8 mouse cellular contexts compared by ENCODE assay signal in genomic region chr9:48481214-48482134, GRCm38 (mm10). TPM values are rescaled to one million over a fixed set of nuclear protein-coding genes. Genes with fewer than 3 reads are reported as not detected.
DNase-seq lines count a peak whose midpoint lies in the region; ATAC-seq lines count a peak whose summit lies in the region.

No protein-coding gene starts in this region.

- peak overlapping the region; percentile 67 for H3K4me3 ChIP-seq in kidney, embryonic 16.5 days (ENCODE audit: low read length)
- peak overlapping the region; percentile 94 for H3K4me3 ChIP-seq in hindbrain, embryonic 16.5 days (ENCODE audit: low read length)
- H3K4me3 ChIP-seq in midbrain, embryonic 11.5 days (ENCODE audit: low read depth, low read length), result peak overlapping the region; percentile 84

- DNase-seq in kidney, postnatal 14 days, result no peak
- peak; percentile 23 for DNase-seq in embryo, embryonic 9.5 days (ENCODE audit: extremely low spot score)
- peak; percentile 92 for DNase-seq in midbrain, embryonic 11.5 days (ENCODE audit: low spot score, missing footprints)
- DNase-seq in ovary, adult 18-20 months (ENCODE audit: low spot score), result no peak
- no peak for DNase-seq in cerebellum, postnatal 4 days (ENCODE audit: low spot score in 2 of 2)
- DNase-seq in gastrocnemius, postnatal 36 days, result no peak

- no peaks in the 10 kb centered on the region; the same call in none of the 2 replicates for H3K36me3 ChIP-seq in kidney, embryonic 16.5 days (ENCODE audit: insufficient read depth, low read length)
- 0 out of 2 replicates have a peak, but pooled peaks cover 3% of the 10 kb centered on the region for H3K36me3 ChIP-seq in hindbrain, embryonic 16.5 days (ENCODE audit: control insufficient read depth, insufficient read depth, low read length)
- H3K36me3 ChIP-seq in midbrain, embryonic 11.5 days (ENCODE audit: control insufficient read depth, insufficient read depth, low read length), result no peaks in the 10 kb centered on the region

- no peaks in the 10 kb centered on the region for H3K9me3 ChIP-seq in kidney, embryonic 16.5 days (ENCODE audit: low read length)
- no peaks in the 10 kb centered on the region for H3K9me3 ChIP-seq in hindbrain, embryonic 16.5 days (ENCODE audit: control insufficient read depth, low read length)
- no peaks in the 10 kb centered on the region for H3K9me3 ChIP-seq in midbrain, embryonic 11.5 days (ENCODE audit: control insufficient read depth, low read length)

- peaks cover 17% of the 10 kb centered on the region for H3K4me1 ChIP-seq in kidney, embryonic 16.5 days (ENCODE audit: insufficient read depth, low read length)
- peaks cover 8% of the 10 kb centered on the region for H3K4me1 ChIP-seq in hindbrain, embryonic 16.5 days (ENCODE audit: control insufficient read depth, insufficient read depth, low read depth, low read length)
- peaks cover 4% of the 10 kb centered on the region; the same call in 1 of the 2 replicates for H3K4me1 ChIP-seq in midbrain, embryonic 11.5 days (ENCODE audit: control insufficient read depth, insufficient read depth, low read length)

- H3K4me2 ChIP-seq in kidney, embryonic 16.5 days (replicated peaks; ENCODE audit: low read depth, low read length), result peak overlapping the region; percentile 86
- H3K4me2 ChIP-seq in hindbrain, embryonic 16.5 days (ENCODE audit: low read length), result peak overlapping the region; percentile 94
- H3K4me2 ChIP-seq in midbrain, embryonic 11.5 days, result peak overlapping the region; percentile 79

- intact Hi-C loops in gastrocnemius, postnatal 36 days (cut with DNase I), result loop anchor here (2.0 kb wide), 1 partner anchor 13 kb away; the partner anchor contains the start of genes Gm5617 and Rbm7

- ATAC-seq in kidney, embryonic 16.5 days (ENCODE audit: low FRiP score, low TSS enrichment), result no peak
- no peak for ATAC-seq in hindbrain, embryonic 16.5 days
- no peak for ATAC-seq in midbrain, embryonic 11.5 days (ENCODE audit: low FRiP score)

- no peak overlapping the region for H3K27ac ChIP-seq in kidney, embryonic 16.5 days (ENCODE audit: low read length)
- H3K27ac ChIP-seq in hindbrain, embryonic 16.5 days (ENCODE audit: low read depth, low read length), result no peak overlapping the region
- H3K27ac ChIP-seq in midbrain, embryonic 11.5 days (ENCODE audit: low read depth, low read length), result no peak overlapping the region

- H3K9ac ChIP-seq in kidney, embryonic 16.5 days (replicated peaks; ENCODE audit: low read length), result peak overlapping the region; percentile 64
- peak overlapping the region; percentile 52 for H3K9ac ChIP-seq in hindbrain, embryonic 16.5 days (ENCODE audit: low read depth, low read length)
- H3K9ac ChIP-seq in midbrain, embryonic 11.5 days (ENCODE audit: low read length), result peak overlapping the region; percentile 47; the same call in 1 of the 2 replicates

- 25% methylated on average over 20 of the region's 20 CpGs for WGBS in kidney, embryonic 16.5 days
- 36% methylated on average over 20 of the region's 20 CpGs for WGBS in hindbrain, embryonic 16.5 days
- WGBS in midbrain, embryonic 11.5 days, result 36% methylated on average over 20 of the region's 20 CpGs

- no peaks in the 10 kb centered on the region for H3K27me3 ChIP-seq in kidney, embryonic 16.5 days (ENCODE audit: insufficient read depth, low read length)
- no peaks in the 10 kb centered on the region for H3K27me3 ChIP-seq in hindbrain, embryonic 16.5 days (replicated peaks; ENCODE audit: control insufficient read depth, insufficient read depth, low read length)
- H3K27me3 ChIP-seq in midbrain, embryonic 11.5 days (ENCODE audit: control insufficient read depth, insufficient read depth, low read length), result no peaks in the 10 kb centered on the region

RNA-seq across cellular contexts. Expression of gene Rexo2, which starts 1.1 kb away (rescaled TPM):
- polyA plus RNA-seq in kidney, embryonic 16.5 days (2015; fragmentation: Nextera tagmentation; extraction: Ambion mirVana), result 110 and 118 TPM in 2 replicates
- 116 and 122 TPM in 2 replicates for polyA plus RNA-seq in hindbrain, embryonic 16.5 days (2015; fragmentation: Nextera tagmentation; extraction: Ambion mirVana)
- 72.0 and 79.6 TPM in 2 replicates for polyA plus RNA-seq in midbrain, embryonic 11.5 days (2014; fragmentation: Nextera tagmentation; extraction: Ambion mirVana)
- total RNA-seq in gastrocnemius, postnatal 36 days (2021), result 10 to 100 TPM; 54.8 to 63.7 TPM

RNA-seq across cellular contexts. Expression of gene Rbm7, which starts 13.6 kb away (rescaled TPM):
- polyA plus RNA-seq in kidney, embryonic 16.5 days (2015; fragmentation: Nextera tagmentation; extraction: Ambion mirVana), result 122 and 126 TPM in 2 replicates
- polyA plus RNA-seq in hindbrain, embryonic 16.5 days (2015; fragmentation: Nextera tagmentation; extraction: Ambion mirVana), result 72.0 and 73.1 TPM in 2 replicates
- 123 and 126 TPM in 2 replicates for polyA plus RNA-seq in midbrain, embryonic 11.5 days (2014; fragmentation: Nextera tagmentation; extraction: Ambion mirVana)
- total RNA-seq in gastrocnemius, postnatal 36 days (2021), result 10 to 100 TPM; 12.6 to 12.7 TPM

RNA-seq across cellular contexts. Expression of gene Gm5617, which starts 13.8 kb away (rescaled TPM):
- 31.5 and 34.6 TPM in 2 replicates for polyA plus RNA-seq in kidney, embryonic 16.5 days (2015; fragmentation: Nextera tagmentation; extraction: Ambion mirVana)
- 20.2 TPM in 2 replicates for polyA plus RNA-seq in hindbrain, embryonic 16.5 days (2015; fragmentation: Nextera tagmentation; extraction: Ambion mirVana)
- 40.1 and 40.6 TPM in 2 replicates for polyA plus RNA-seq in midbrain, embryonic 11.5 days (2014; fragmentation: Nextera tagmentation; extraction: Ambion mirVana)
- 10 to 100 TPM in 1 of 2 experiments, 1 to 10 TPM in 1; 9.2 to 10.1 TPM for total RNA-seq in gastrocnemius, postnatal 36 days (2021)

Comparison
In these comparisons a context has a peak if more than half of its experiments do, and no peak if none do; other contexts are left out.
1. DNase-seq: peak in embryo, embryonic 9.5 days (single experiment) and midbrain, embryonic 11.5 days (single experiment); none in kidney, postnatal 14 days (single experiment), ovary, adult 18-20 months (single experiment), cerebellum, postnatal 4 days (0 of 2) and gastrocnemius, postnatal 36 days (0 of 2).
2. Peak in every context shown above with its lines, with median percentiles within 50 percentile points of each other: H3K4me2 ChIP-seq, H3K4me3 ChIP-seq and H3K9ac ChIP-seq.